Mouse (Mus musculus) midbrain, postnatal 0 days (tissue): ENCODE data around the gene Serpina3k. TPM values are rescaled to one million over a fixed set of nuclear protein-coding genes. Genes with fewer than 3 reads are reported as not detected.
"Not testable (repeated sequence)": the region's sequence is repeated elsewhere in the genome, so short reads cannot be mapped to it uniquely, and the experiment has no call there.

ENCODE experiments used
- ATAC-seq: fragments of 200-750 bp; cut with Nextera tagmentation; 2 replicates; pipeline ENCODE4 v1.8.0; 2017; ENCODE audit warnings: moderate number of reproducible peaks, mild to moderate bottlenecking, moderate TSS enrichment, moderate library complexity; ENCODE audit not compliant: low FRiP score
- DNase-seq: peaks from one replicate; pipeline ENCODE4 v3.0.0-alpha.2; 2015; ENCODE audit warnings: low spot score
- H3K27ac ChIP-seq: fragments of 300-500 bp; sonication (generic); 2 replicates; pipeline ENCODE4 v1.5.1; 2014; ENCODE audit warnings: low read depth, mild to moderate bottlenecking, low read length, mixed read lengths
- H3K27me3 ChIP-seq: fragments of 300-500 bp; sonication (generic); 2 replicates; pipeline ENCODE4 v1.6.1; 2014; ENCODE audit warnings: low read length, control low read depth, mixed read lengths; ENCODE audit not compliant: insufficient read depth
- H3K36me3 ChIP-seq: fragments of 300-500 bp; sonication (generic); 2 replicates; pipeline ENCODE4 v1.6.1; 2014; ENCODE audit warnings: low read length, control low read depth, mixed read lengths; ENCODE audit not compliant: insufficient read depth
- H3K4me1 ChIP-seq: fragments of 300-500 bp; sonication (generic); 2 replicates; pipeline ENCODE4 v1.6.1; 2014; ENCODE audit warnings: mild to moderate bottlenecking, control low read depth, antibody characterized with exemption, low read length, mixed read lengths; ENCODE audit not compliant: insufficient read depth
- H3K4me2 ChIP-seq: fragments of 300-500 bp; sonication (generic); 2 replicates; pipeline ENCODE4 v1.6.1; 2014; ENCODE audit warnings: low read depth, mild to moderate bottlenecking, low read length, mixed read lengths; ENCODE audit not compliant: poor library complexity, severe bottlenecking
- H3K4me3 ChIP-seq: fragments of 300-500 bp; sonication (generic); 2 replicates; pipeline ENCODE4 v1.5.1; 2014; ENCODE audit warnings: low read depth, mild to moderate bottlenecking, low read length, moderate library complexity
- H3K9ac ChIP-seq: fragments of 300-500 bp; sonication (generic); replicated peaks from 2 replicates; pipeline ENCODE4 v1.6.1; 2014; ENCODE audit warnings: mild to moderate bottlenecking, low read length, moderate library complexity, mixed read lengths; ENCODE audit not compliant: poor library complexity, severe bottlenecking
- H3K9me3 ChIP-seq: fragments of 300-500 bp; sonication (generic); 2 replicates; pipeline ENCODE4 v1.6.1; 2016; ENCODE audit warnings: low read length, control low read depth
- CTCF ChIP-seq: IDR thresholded peaks from 2 replicates; pipeline ENCODE4 v1.5.1; 2016; ENCODE audit warnings: antibody characterized with exemption, mild to moderate bottlenecking
- WGBS: fragments of 180-500 bp; shearing (Covaris S2); extraction: QIAGEN DNeasy Blood & Tissue Kit; methylation state at CpG from one replicate; pipeline ENCODE4 v1.1.7; 2014; 5-methylcytosine and 5-hydroxymethylcytosine counted together
- polyA plus RNA-seq: library from polyadenylated mRNA; unstranded; fragments of >200 nt; fragmentation: Nextera tagmentation; extraction: Ambion mirVana; gene quantifications from 2 replicates; pipeline ENCODE4 v1.2.1, GENCODE M21; 2015
- total RNA-seq: library from RNA; depleted of rRNA; stranded (reverse); fragments of >200 nt; gene quantifications from 2 replicates; pipeline ENCODE4 v1.2.3, GENCODE M21; 2014; rRNA removed

Serpina3k gene
- total RNA-seq (not detected in 2 replicates), polyA plus RNA-seq (not detected in 2 replicates)

DNA sequence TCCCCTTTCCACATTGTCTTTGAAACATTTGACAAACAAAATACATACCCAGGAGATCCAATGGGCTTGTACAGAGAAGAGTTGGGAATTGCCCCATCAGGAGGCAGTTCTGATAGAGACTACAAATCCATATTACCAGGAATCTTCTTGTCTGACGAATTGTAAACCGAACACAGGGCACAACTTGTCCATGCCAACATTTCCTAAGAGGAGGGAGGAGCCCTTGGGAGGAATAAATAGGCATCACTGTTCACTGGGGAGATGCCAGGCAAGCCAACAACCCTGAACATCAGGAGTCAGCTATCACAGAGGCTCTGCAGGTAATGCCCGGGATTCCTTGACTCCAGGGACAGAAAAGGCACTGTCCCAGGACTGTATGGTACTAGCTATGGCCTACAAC, at the start of gene Serpina3k, which contains the start of gene Serpina3m:
Gene Serpina3k (plus strand): TSS at position 261 of the 400 bp plus-strand sequence.
Gene Serpina3m (plus strand): TSS at position 261 of the 400 bp plus-strand sequence.
- not testable (repeated sequence) for H3K4me3 ChIP-seq, H3K9ac ChIP-seq, DNase-seq, ATAC-seq, H3K4me2 ChIP-seq, H3K27me3 ChIP-seq, H3K4me1 ChIP-seq, H3K9me3 ChIP-seq, H3K27ac ChIP-seq, H3K36me3 ChIP-seq
- WGBS, result 85% methylated on average over 3 of the region's 3 CpGs

DNA sequence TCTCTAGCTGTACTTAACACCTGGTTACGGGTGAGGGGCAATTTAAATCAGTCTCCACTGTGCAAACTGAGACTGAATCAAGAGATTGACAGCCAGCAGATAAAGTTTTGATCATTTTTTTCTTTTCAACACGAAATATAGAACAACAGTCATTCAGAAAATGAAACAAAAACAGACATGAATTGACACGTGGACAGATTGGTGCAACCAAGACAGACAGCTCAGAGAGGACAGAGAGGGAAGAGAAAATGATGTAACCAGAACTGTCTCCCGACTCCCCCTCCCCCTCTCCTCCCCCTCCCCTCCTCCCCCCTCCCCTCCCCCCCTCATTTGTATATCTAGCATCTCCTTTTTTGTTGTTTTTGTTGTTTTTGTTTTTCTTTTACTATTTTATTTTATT, 48.4 kb upstream of the Serpina3k start:
- Histone ChIP-seq H3K9ac (no peak overlapping the region), H3K27ac (no peak overlapping the region), H3K27me3 (no peaks in the 10 kb centered on the region), H3K4me2 (no peak overlapping the region), H3K9me3 (no peaks in the 10 kb centered on the region), H3K4me3 (no peak overlapping the region), H3K36me3 (no peaks in the 10 kb centered on the region), H3K4me1 (no peaks in the 10 kb centered on the region)
- no peak for TF ChIP-seq CTCF
- DNase-seq, result no peak
- WGBS, result 52% methylated on average over 4 of the region's 4 CpGs
- no peak for ATAC-seq

DNA sequence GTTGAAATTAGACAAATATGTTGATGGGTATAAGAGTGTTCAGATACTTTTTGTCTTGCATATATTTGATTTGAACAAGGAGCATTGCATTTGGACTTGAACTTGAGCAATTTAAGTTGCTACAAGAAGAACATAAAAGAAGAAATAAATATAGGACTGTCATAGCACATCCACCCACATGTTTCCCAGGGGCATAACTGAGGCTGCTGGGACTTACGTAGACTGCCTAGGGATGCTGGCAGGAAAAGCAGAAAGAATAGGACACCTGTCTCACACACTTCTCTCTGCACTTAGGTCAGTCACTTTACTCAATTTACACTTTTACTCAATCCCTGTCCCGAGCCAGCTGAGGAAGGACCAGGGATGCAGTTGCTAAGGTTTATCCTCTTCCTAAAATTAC, 44.3 kb upstream of the Serpina3k start:
- no peaks in the 10 kb centered on the region for H3K36me3 ChIP-seq
- H3K27me3 ChIP-seq, result no peaks in the 10 kb centered on the region
- 89% methylated on average over 2 of the region's 2 CpGs for WGBS
- no peak for DNase-seq
- no peak for ATAC-seq
- H3K4me3 ChIP-seq, result no peak overlapping the region
- TF ChIP-seq CTCF, result no peak
- H3K27ac ChIP-seq, result no peak overlapping the region
- no peak overlapping the region for H3K4me2 ChIP-seq
- H3K9me3 ChIP-seq, result no peaks in the 10 kb centered on the region
- H3K9ac ChIP-seq, result no peak overlapping the region
- H3K4me1 ChIP-seq, result no peaks in the 10 kb centered on the region

DNA sequence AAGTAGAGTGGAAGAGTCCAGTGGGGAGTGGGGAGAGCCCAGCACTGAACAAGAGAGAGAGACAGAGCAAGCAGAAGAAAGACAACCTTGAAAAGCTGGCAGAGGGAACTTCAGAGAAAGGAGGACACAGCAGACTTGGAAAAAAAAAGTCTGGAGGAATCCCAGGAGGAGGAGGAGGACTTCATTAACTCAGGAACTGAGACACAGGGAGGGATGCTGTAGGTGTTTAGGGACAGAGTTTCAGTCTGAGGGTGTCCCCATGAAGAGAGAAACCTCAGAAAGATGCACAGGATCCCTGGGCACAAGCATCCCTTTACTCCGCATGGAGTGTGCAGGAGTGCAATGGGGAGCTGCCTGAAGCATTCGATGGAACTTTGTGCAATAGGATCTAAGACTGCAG, 40.2 kb upstream of the Serpina3k start:
- no peak for ATAC-seq
- H3K4me3 ChIP-seq, result no peak overlapping the region
- no peak overlapping the region for H3K9ac ChIP-seq
- no peaks in the 10 kb centered on the region for H3K27me3 ChIP-seq
- no peaks in the 10 kb centered on the region for H3K36me3 ChIP-seq
- TF ChIP-seq CTCF, result no peak
- H3K4me2 ChIP-seq, result no peak overlapping the region
- no peak for DNase-seq
- no peak overlapping the region for H3K27ac ChIP-seq
- no peaks in the 10 kb centered on the region for H3K9me3 ChIP-seq
- H3K4me1 ChIP-seq, result no peaks in the 10 kb centered on the region
- WGBS, result 91% methylated on average over 2 of the region's 2 CpGs

DNA sequence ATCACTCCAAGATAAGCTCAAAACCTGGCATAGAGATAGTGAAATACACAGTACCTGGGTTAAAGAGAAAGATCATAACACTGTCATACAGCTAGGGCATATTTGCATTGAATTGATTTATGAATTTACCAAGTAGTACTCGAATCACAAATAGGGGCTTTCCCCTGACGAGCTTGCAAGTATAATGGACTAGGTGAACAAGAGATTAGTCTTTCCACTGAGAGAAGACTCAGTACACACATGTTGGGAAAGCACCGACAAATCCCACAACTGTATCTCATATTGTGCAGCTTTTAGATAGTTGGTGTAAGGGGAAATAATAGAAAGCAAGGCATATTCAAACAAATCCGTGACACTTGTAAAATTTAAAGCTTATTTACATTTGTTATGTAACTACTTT, 32.3 kb upstream of the Serpina3k start:
- no peaks in the 10 kb centered on the region for H3K36me3 ChIP-seq
- no peak overlapping the region for H3K4me2 ChIP-seq
- WGBS, result 81% methylated on average over 4 of the region's 4 CpGs
- ATAC-seq (no peak), DNase-seq (no peak)
- no peak for TF ChIP-seq CTCF
- no peak overlapping the region for H3K9ac ChIP-seq
- no peaks in the 10 kb centered on the region for H3K4me1 ChIP-seq
- no peak overlapping the region for H3K4me3 ChIP-seq
- H3K27me3 ChIP-seq, result no peaks in the 10 kb centered on the region
- no peak overlapping the region for H3K27ac ChIP-seq
- no peaks in the 10 kb centered on the region for H3K9me3 ChIP-seq

DNA sequence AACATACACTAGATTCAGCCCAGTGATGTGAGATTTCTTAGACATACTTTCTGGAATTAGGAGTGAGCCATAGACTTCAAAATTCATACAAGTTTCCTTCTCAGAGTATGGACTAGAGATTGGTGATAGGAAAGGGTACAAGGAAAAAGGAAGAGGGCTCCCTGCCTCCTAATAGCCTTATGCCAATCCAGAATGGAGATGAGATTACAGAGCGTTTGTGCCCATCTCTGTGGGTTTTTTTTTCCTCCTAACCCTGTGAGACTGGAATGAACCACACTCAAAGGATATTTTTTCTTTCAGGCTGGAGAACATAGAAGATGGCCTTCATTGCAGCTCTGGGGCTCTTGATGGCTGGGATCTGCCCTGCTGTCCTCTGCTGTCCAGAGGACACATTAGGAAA, 24.0 kb upstream of the Serpina3k start, which contains the start of gene Serpina3j:
Gene Serpina3j (plus strand): TSS at position 301 of the 400 bp plus-strand sequence.
- Histone ChIP-seq H3K27ac (no peak within 1 kb of the TSS), H3K4me2 (no peak within 1 kb of the TSS), H3K27me3 (no peaks in the 10 kb centered on the region), H3K9me3 (no peaks in the 10 kb centered on the region), H3K4me3 (no peak within 1 kb of the TSS), H3K4me1 (no peaks in the 10 kb centered on the region), H3K36me3 (no peaks in the 10 kb centered on the region), H3K9ac (no peak within 1 kb of the TSS)
- no peak for TF ChIP-seq CTCF
- 79% methylated on average over 1 of the region's 1 CpGs for WGBS
- ATAC-seq (no peak), DNase-seq (no peak)
